Mouse (Mus musculus) CD4-positive, CD25-positive, alpha-beta regulatory T cell, adult 4 months (primary cell): Measurements from ENCODE around the gene Ccr10. TPM values are rescaled to one million over a fixed set of nuclear protein-coding genes. Genes with fewer than 3 reads are reported as not detected.

Experiments used
- polyA plus RNA-seq, 2 experiments: library from polyadenylated mRNA; unstranded; fragments of 100-300 nt; shearing (Covaris generic); gene quantifications; one replicate each; pipeline ENCODE4 v1.2.1; 2017

The Ccr10 gene
- polyA plus RNA-seq, 2 experiments from 2014 or later: 0.36 to 2.0 TPM

Other genes starting within 250 kb of the Ccr10 start
- gene Stat3, start 235.9 kb downstream of the Ccr10 start, polyA plus RNA-seq: 100 to 1,000 TPM; 105 to 122 TPM
- 1 to 10 TPM; 1.8 to 3.1 TPM for gene Cavin1, start 204.6 kb downstream of the Ccr10 start, polyA plus RNA-seq
- gene Atp6v0a1, start 166.0 kb downstream of the Ccr10 start, polyA plus RNA-seq: 10 to 100 TPM in 1 of 2 experiments, 1 to 10 TPM in 1; 7.0 to 15.7 TPM
- 1 to 10 TPM; 7.6 to 7.9 TPM for gene Naglu, start 105.4 kb downstream of the Ccr10 start, polyA plus RNA-seq
- gene Hsd17b1, start 97.0 kb downstream of the Ccr10 start, polyA plus RNA-seq: under 1 TPM in 1 of 2 experiments, not detected in 1; 0.32 TPM
- gene Coasy, start 92.9 kb downstream of the Ccr10 start, polyA plus RNA-seq: 10 to 100 TPM; 17.4 to 27.7 TPM
- gene Mlx, start 88.2 kb downstream of the Ccr10 start, polyA plus RNA-seq: 10 to 100 TPM; 60.2 to 68.1 TPM
- 1 to 10 TPM; 8.4 to 9.8 TPM for gene Psmc3ip, start 80.0 kb downstream of the Ccr10 start, polyA plus RNA-seq
- gene Retreg3, start 55.5 kb downstream of the Ccr10 start, polyA plus RNA-seq: 10 to 100 TPM; 16.1 to 27.9 TPM
- 10 to 100 TPM; 24.9 to 34.0 TPM for gene Tubg1, start 55.5 kb downstream of the Ccr10 start, polyA plus RNA-seq
- 1 to 10 TPM; 1.4 to 3.5 TPM for gene Tubg2, start 19.5 kb downstream of the Ccr10 start, polyA plus RNA-seq
- under 1 TPM in 1 of 2 experiments, not detected in 1; 0.17 TPM for gene Cntnap1, start 4.9 kb downstream of the Ccr10 start, polyA plus RNA-seq
- gene Plekhh3, start 4.1 kb downstream of the Ccr10 start, polyA plus RNA-seq: not detected
- 10 to 100 TPM; 57.3 to 85.6 TPM for gene Ezh1, start 51.0 kb upstream of the Ccr10 start, polyA plus RNA-seq
- gene Ramp2, start 70.6 kb upstream of the Ccr10 start, polyA plus RNA-seq: not detected
- 100 to 1,000 TPM; 132 to 144 TPM for gene Vps25, start 78.3 kb upstream of the Ccr10 start, polyA plus RNA-seq
- 1 to 10 TPM in 1 of 2 experiments, under 1 TPM in 1; 0.91 to 1.4 TPM for gene Wnk4, start 85.1 kb upstream of the Ccr10 start, polyA plus RNA-seq
- gene Cntd1, start 103.6 kb upstream of the Ccr10 start, polyA plus RNA-seq: under 1 TPM in 1 of 2 experiments, not detected in 1; 0.97 TPM
- 100 to 1,000 TPM; 132 to 135 TPM for gene Coa3, start 103.7 kb upstream of the Ccr10 start, polyA plus RNA-seq
- gene Becn1, start 126.8 kb upstream of the Ccr10 start, polyA plus RNA-seq: 10 to 100 TPM; 68.1 to 99.6 TPM
- gene Psme3, start 140.8 kb upstream of the Ccr10 start, polyA plus RNA-seq: 10 to 100 TPM; 29.8 to 30.0 TPM
- gene Aoc2, start 149.6 kb upstream of the Ccr10 start, polyA plus RNA-seq: 1 to 10 TPM; 2.3 to 3.0 TPM
- not detected for gene Aoc3, start 155.2 kb upstream of the Ccr10 start, polyA plus RNA-seq
- gene G6pc, start 192.1 kb upstream of the Ccr10 start, polyA plus RNA-seq: not detected
- 10 to 100 TPM; 36.2 to 41.6 TPM for gene Aarsd1, start 242.2 kb upstream of the Ccr10 start, polyA plus RNA-seq
- gene Gm27029, start 249.4 kb upstream of the Ccr10 start, polyA plus RNA-seq: 1 to 10 TPM; 1.3 to 1.8 TPM
- gene Rundc1, start 249.6 kb upstream of the Ccr10 start, polyA plus RNA-seq: 1 to 10 TPM; 8.0 to 8.5 TPM
- 1 to 10 TPM; 1.7 to 2.1 TPM for gene Ptges3l, start 249.9 kb upstream of the Ccr10 start, polyA plus RNA-seq